Mouse (Mus musculus): ENCODE results near the gene Olfr420.

DNA sequence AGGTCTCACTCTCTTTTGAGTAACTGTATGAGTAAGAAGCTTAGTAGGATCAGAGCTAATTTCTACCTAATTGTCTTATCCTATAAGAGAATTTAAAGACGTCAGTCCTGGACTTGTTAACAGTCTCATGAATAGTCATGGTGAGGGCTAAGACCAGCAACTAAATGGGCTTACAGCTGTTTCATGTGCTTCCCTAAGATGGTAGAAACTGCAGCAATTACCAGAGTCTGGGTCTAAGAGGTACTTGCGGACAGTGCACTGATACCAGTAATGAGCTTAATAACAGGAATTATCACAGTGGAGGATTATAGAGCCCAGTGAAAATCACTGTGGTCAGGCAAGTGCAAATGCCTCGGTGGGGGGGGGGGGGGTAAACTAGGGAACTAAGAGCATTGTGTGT is 23.4 kb upstream of the Olfr420 start:
- no peak for TF ChIP-seq ZC3H11A (IDR thresholded peaks at IDR 0.05; ENCODE audit: borderline replicate concordance, low read depth, low read length)
- TF ChIP-seq ZNF384 (IDR thresholded peaks at IDR 0.05; ENCODE audit: low read depth, low read length) = no peak

All from ES-E14 (cell line).